Mouse (Mus musculus): ENCODE measurements around the gene Trpc3. TPM values are rescaled to one million over a fixed set of nuclear protein-coding genes. Genes with fewer than 3 reads are reported as not detected.
"Not testable (repeated sequence)": the region's sequence is repeated elsewhere in the genome, so short reads cannot be mapped to it uniquely, and the experiment has no call there.

Gene Trpc3
- total RNA-seq (2021) = 2.4 and 2.6 TPM in 2 replicates
- long read RNA-seq, experiment 1, partial matches to known transcripts = 0 of 1 reads
- long read RNA-seq, experiment 1, other reads (novel, unspliced or antisense) = 1 of 1 reads
- long read RNA-seq, experiment 2 = 0 reads

DNA sequence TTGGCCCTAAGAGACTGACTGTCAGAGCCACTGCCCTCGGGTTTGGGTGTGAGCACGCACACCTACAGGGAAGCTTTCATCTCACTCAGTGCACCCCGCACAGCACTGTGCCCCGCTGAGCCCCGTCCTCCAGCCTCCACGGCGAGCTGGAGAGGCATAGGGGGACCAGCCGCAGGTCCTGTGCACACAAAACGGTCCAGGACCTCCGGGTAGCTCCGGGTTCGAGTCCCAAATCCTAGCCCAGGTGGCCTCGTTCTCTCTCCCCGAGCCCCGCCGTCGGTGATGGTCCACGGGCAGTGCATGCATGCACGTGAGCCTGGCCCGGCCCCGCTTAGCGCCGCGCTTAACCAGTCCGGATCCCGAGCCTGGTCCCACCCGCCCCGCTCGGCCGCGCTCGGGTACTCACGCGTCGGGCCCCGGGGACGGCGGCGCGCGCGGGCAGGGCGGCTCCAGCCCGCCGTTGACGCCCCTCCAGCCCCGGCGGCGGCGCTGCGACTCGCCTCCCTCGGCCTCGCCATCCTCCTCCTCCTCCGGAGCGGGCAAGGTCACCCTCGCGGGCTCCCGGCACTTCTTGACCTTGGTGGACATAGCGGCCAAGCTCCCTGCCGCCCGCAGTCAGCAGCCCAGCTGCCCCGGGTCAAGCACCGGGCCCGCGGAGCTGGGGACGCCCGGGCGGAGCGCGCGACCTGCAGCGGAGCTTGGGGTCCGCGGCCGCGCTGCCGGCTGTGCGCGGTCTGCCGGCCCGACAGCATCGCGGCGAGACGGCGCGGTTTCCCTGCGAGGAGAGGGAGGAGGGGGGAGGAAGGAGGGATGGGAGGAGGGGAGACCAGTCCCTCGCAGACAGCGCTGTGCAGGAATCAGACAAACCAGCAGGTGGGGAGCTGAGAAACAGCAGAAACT, at the start of gene Trpc3:
Gene Trpc3 (minus strand): TSS at position 776 of the 900 bp plus-strand sequence.
- peak; percentile 62 for DNase-seq

- DNase-seq = no peak
These were observed 48.1 kb upstream of the Trpc3 start for GRCm38 (mm10) chr3:36738071-36738470.

DNA sequence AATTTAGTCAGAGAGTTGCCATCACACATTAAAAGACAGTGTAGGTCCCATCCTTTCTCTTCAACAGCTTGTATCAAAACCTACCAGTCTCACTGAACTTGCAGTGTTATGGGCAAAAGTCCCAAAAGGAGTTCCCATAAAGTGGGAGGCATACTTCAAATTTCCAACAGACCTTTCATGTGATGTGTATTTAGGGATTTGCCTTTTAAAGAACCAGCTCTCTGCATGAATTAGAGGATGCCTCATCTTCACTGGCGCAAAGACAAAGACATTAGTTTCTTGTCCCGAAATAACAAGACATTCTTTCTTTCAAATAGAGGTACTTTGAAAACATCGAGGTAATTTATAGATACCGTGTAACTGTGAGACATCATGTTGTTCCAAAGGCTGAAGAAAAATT, 43.1 kb upstream of the Trpc3 start:
- no peak for DNase-seq

GRCm38 (mm10) chr3:36726545-36726944, 36.6 kb upstream of the Trpc3 start:
- no peak for DNase-seq

DNA sequence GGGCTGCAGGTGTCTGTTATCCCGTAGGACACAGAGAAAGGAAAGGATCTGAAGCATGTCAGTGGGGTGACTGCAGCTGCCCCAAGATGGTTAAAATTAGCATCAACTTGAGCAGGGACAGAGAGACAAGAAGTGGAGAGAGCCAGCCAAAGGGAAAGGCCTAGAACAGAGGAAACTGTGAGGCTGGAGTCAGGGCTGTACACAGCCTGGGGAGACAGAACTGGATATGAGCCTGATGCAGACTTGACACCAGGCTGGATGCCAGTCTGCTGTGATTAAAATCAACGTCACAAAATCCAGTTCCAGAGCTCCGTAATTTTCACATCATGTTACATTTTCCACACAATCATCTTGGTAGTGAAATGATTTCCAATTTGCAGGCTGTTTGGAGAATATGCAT, 31.9 kb upstream of the Trpc3 start:
- DNase-seq = no peak

GRCm38 (mm10) chr3:36709521-36709920, 19.6 kb upstream of the Trpc3 start:
- no peak for DNase-seq

GRCm38 (mm10) chr3:36690292-36690650, 304 bp upstream of the Trpc3 start:
- no peak for DNase-seq

- DNase-seq = peak; percentile 82
These were observed 1.1 kb downstream of the Trpc3 start for GRCm38 (mm10) chr3:36688874-36689273.

DNA sequence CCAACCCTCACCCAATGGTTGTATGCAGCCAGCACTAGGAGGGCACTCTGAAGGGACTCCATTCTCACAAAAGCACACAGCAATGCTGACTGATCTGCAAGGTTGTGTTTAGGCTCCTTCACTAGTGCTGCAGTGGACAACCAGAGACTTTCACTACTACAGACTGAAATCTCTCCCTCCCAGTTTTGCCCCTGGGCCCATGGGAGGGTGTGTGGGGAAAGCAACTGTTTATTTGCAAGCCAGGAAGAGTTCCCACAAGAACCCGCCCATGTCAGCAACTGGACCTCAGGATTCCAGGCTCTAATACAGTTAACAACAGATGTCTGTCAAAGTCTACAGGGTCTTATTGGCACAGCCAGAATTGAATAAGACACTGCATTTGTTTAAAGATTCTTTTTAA, 14.1 kb downstream of the Trpc3 start:
- no peak for DNase-seq

DNA sequence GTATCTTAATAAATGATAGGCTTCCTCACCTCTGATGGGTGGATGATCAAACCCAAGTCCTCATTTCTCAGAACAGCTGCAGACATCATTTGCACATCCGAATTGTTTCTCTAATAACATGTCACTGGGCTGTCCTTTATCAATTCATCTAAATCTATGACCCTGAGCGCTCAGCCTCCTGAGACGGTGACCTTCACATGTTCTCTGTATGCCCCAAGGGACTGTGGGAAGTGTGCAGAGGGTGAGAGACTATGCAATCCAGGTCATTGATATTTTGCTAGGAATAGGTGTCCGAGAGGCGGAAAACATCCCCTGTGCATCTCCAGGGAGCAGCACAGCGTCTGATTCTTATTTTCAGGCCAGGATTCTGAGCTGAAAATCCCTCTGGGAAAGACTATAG, 22.2 kb downstream of the Trpc3 start:
- DNase-seq = no peak

DNA sequence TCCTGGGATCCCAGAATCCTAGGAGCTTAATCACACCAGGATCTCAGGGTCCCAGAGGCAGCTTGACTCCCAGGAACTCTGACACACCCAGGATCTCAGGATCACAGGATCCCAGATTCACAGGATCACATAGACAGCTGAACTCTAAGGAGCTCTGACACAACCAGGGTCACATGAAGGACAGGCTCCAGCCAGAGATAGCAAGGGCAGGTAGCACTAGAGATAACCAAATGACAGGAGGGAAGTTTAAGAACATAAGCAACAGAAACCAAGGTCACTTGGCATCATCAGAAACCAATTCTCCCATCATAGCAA, 44.8 kb downstream of the Trpc3 start:
- DNase-seq = not testable (repeated sequence)

DNA sequence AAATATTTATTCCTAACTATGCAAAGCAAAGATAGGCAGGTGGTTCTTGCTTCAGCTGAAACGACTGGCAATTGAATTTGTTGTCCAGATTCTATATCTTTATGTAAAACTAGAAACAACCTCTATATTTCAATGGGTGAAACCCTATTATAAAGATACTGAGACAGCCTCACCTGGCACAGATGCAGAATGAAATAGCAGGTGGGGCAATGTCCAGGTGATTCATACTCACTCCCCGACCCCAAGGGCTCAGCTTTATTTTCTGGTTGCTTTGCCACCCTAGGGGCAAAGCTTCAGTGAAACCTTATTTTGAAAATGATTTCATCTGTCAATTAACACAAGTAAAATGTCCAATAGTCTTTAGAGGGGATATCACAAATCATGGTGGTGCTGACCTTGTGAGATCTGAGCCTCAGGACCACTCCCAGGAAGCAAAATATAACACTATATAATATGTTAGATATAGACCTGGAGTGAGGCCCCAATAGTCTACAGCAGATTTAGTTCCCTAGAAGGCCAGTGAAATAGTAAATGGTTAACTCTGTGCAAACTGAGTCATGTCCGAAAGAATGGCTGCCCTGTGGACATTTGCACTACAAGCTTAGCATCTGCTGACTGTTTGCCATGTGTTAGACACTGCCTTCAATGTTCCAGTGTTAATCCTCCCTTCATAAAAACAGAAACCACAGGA, 45.3 kb downstream of the Trpc3 start:
- DNase-seq = no peak

GRCm38 (mm10) chr3:36643354-36643753, 46.6 kb downstream of the Trpc3 start:
- DNase-seq = no peak

GRCm38 (mm10) chr3:36642736-36643135, 47.2 kb downstream of the Trpc3 start:
- no peak for DNase-seq

- no peak for DNase-seq
These were observed 49.2 kb downstream of the Trpc3 start for GRCm38 (mm10) chr3:36640787-36641186.

DNA sequence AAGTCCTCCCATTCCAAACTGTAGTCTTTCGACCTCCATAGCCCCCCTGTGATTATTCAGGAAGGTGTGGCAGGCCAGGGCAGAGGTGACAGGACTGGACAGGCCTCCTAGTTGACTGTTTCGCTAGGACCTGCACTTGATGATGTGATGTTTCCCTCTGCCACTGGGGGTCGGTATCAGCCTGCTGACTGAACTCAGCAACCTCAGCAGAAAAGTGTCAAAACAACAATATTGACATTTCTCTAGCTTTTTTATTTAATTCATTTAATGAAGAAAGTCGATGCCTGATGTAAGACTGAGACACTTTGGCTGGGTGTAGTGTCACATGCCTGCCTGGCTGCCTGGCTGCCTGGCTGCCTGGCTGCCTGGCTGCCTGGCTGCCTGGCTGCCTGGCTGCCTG, 54.5 kb downstream of the Trpc3 start:
- peak; percentile 64 for DNase-seq

GRCm38 (mm10) chr3:36626803-36627202, 63.2 kb downstream of the Trpc3 start:
- DNase-seq = no peak

DNA sequence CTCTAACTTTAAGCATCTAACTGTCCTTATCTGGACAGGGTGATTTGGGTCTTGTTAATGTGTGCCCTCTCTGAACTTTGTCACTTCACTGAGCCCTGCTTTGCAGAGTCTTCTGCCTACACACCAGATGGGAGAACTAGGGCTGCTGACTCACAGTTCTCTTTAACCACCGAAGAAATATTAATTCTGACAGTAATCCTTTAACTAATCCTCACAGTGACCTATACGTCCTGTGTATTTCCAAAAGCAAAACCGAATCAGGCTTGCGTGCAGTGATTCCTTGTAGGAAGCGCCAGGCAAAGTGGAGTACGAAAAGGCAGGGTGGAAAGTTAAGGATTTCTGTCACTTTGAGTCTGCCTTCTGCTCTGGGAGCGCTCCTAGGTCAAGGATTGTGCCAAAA, 71.8 kb downstream of the Trpc3 start:
- DNase-seq = no peak

- no peak for DNase-seq
These were observed 76.1 kb downstream of the Trpc3 start for GRCm38 (mm10) chr3:36613908-36614255.

- DNase-seq = peak; percentile 97
These were observed 76.6 kb downstream of the Trpc3 start, which contains the start of gene Bbs7 for GRCm38 (mm10) chr3:36613202-36613907. TSS of gene Bbs7 (minus strand) at chr3:36613477.

GRCm38 (mm10) chr3:36612687-36613086, 77.3 kb downstream of the Trpc3 start:
- peak; percentile 4 for DNase-seq

GRCm38 (mm10) chr3:36605894-36606783, 83.8 kb downstream of the Trpc3 start:
- no peak for DNase-seq
